Mouse (Mus musculus) embryonic facial prominence, embryonic 10.5 days (tissue): ENCODE results near the gene Ptafr. TPM values are rescaled to one million over a fixed set of nuclear protein-coding genes. Genes with fewer than 3 reads are reported as not detected.
"Not testable (repeated sequence)": the region's sequence is repeated elsewhere in the genome, so short reads cannot be mapped to it uniquely, and the experiment has no call there.

Experiments used
- DNase-seq: peaks from one replicate; pipeline ENCODE4 v3.0.0-alpha.2; 2017; ENCODE audit warnings: low spot score
- H3K27ac ChIP-seq: fragments of 300-500 bp; sonication (generic); replicated peaks from 2 replicates; pipeline ENCODE4 v1.5.1; 2016; ENCODE audit warnings: mild to moderate bottlenecking
- H3K27me3 ChIP-seq: fragments of 300-500 bp; sonication (generic); replicated peaks from 2 replicates; pipeline ENCODE4 v1.6.1; 2016; ENCODE audit warnings: low read depth, mild to moderate bottlenecking; ENCODE audit not compliant: poor library complexity, severe bottlenecking
- H3K36me3 ChIP-seq: fragments of 300-500 bp; sonication (generic); replicated peaks from 2 replicates; pipeline ENCODE4 v1.6.1; 2016; ENCODE audit warnings: mild to moderate bottlenecking, moderate library complexity
- H3K4me1 ChIP-seq: fragments of 300-500 bp; sonication (generic); 2 replicates; pipeline ENCODE4 v1.6.1; 2016
- H3K4me3 ChIP-seq: fragments of 300-500 bp; sonication (generic); 2 replicates; pipeline ENCODE4 v1.5.1; 2016; ENCODE audit warnings: mild to moderate bottlenecking, moderate library complexity
- H3K9me3 ChIP-seq: fragments of 300-500 bp; sonication (generic); 2 replicates; pipeline ENCODE4 v1.6.1; 2016; ENCODE audit warnings: mild to moderate bottlenecking
- WGBS: fragments of 180-500 bp; shearing (Covaris S2); methylation state at CpG from one replicate; pipeline ENCODE4 v1.1.7; 2016; 5-methylcytosine and 5-hydroxymethylcytosine counted together
- polyA plus RNA-seq: library from polyadenylated mRNA; unstranded; fragments of >200 nt; fragmentation: Nextera tagmentation; extraction: Ambion mirVana; gene quantifications from 2 replicates; pipeline ENCODE4 v1.2.1, GENCODE M21; 2016

The Ptafr gene
- polyA plus RNA-seq, 1 experiment from 2014 or later = 0.44 TPM

GRCm38 (mm10) chr4:132532981-132533916 lies 30.6 kb upstream of the Ptafr start, which contains the start of gene Atpif1:
Gene Atpif1 (minus strand): TSS chr4:132533659.
- peak; percentile 95 for DNase-seq
- no peaks in the 10 kb centered on the region for H3K9me3 ChIP-seq
- peak within 1 kb of the TSS; percentile 88 for H3K4me3 ChIP-seq
- H3K36me3 ChIP-seq = peaks cover 43% of the 10 kb centered on the region
- peak within 1 kb of the TSS; percentile 97 for H3K27ac ChIP-seq
- no peaks in the 10 kb centered on the region for H3K27me3 ChIP-seq
- WGBS = under 1% methylated on average over 63 of the region's 63 CpGs
- peaks cover 49% of the 10 kb centered on the region for H3K4me1 ChIP-seq

- WGBS = under 1% methylated on average over 60 of the region's 60 CpGs
- Histone ChIP-seq H3K27me3 (no peaks in the 10 kb centered on the region), H3K27ac (peak within 1 kb of the TSS; percentile 96), H3K4me1 (peaks cover 49% of the 10 kb centered on the region), H3K4me3 (peak within 1 kb of the TSS; percentile 100), H3K9me3 (no peaks in the 10 kb centered on the region), H3K36me3 (peaks cover 45% of the 10 kb centered on the region)
- DNase-seq = peak; percentile 95
These were observed 28.3 kb upstream of the Ptafr start, which contains the start of gene Dnajc8 for GRCm38 (mm10) chr4:132535406-132536121. Gene Dnajc8 (plus strand): TSS chr4:132535550.

- H3K4me3 ChIP-seq = no peak overlapping the region
- no peaks in the 10 kb centered on the region for H3K9me3 ChIP-seq
- H3K27ac ChIP-seq = no peak overlapping the region
- peaks cover 70% of the 10 kb centered on the region for H3K36me3 ChIP-seq
- WGBS = 95% methylated on average over 5 of the region's 5 CpGs
- peaks cover 23% of the 10 kb centered on the region for H3K4me1 ChIP-seq
- H3K27me3 ChIP-seq = no peaks in the 10 kb centered on the region
- no peak for DNase-seq
These were observed 24.4 kb upstream of the Ptafr start for GRCm38 (mm10) chr4:132539481-132539880.

GRCm38 (mm10) chr4:132541413-132541812 lies 22.5 kb upstream of the Ptafr start:
- no peaks in the 10 kb centered on the region for H3K9me3 ChIP-seq
- WGBS = 88% methylated on average over 4 of the region's 4 CpGs
- no peaks in the 10 kb centered on the region for H3K27me3 ChIP-seq
- H3K4me3 ChIP-seq = no peak overlapping the region
- H3K4me1 ChIP-seq = peaks cover 14% of the 10 kb centered on the region
- no peak overlapping the region for H3K27ac ChIP-seq
- peaks cover 89% of the 10 kb centered on the region for H3K36me3 ChIP-seq
- no peak for DNase-seq

- H3K4me3 ChIP-seq = no peak overlapping the region
- no peak overlapping the region for H3K27ac ChIP-seq
- H3K4me1 ChIP-seq = peaks cover 1% of the 10 kb centered on the region; the same call in 1 of the 2 replicates
- H3K36me3 ChIP-seq = peaks cover 97% of the 10 kb centered on the region
- no peak for DNase-seq
- 61% methylated on average over 1 of the region's 1 CpGs for WGBS
- H3K9me3 ChIP-seq = no peaks in the 10 kb centered on the region
- H3K27me3 ChIP-seq = no peaks in the 10 kb centered on the region
These were observed 21.1 kb upstream of the Ptafr start for GRCm38 (mm10) chr4:132542724-132543123.

GRCm38 (mm10) chr4:132545851-132546250 lies 18.0 kb upstream of the Ptafr start:
- peak; percentile 65 for DNase-seq
- Histone ChIP-seq H3K27ac (no peak overlapping the region), H3K36me3 (peaks cover 99% of the 10 kb centered on the region), H3K4me1 (no peaks in the 10 kb centered on the region), H3K4me3 (no peak overlapping the region), H3K9me3 (no peaks in the 10 kb centered on the region), H3K27me3 (no peaks in the 10 kb centered on the region)
- WGBS = 51% methylated on average over 8 of the region's 8 CpGs

GRCm38 (mm10) chr4:132554221-132554620 lies 9.6 kb upstream of the Ptafr start:
- no peaks in the 10 kb centered on the region for H3K4me1 ChIP-seq
- no peak overlapping the region for H3K27ac ChIP-seq
- no peak for DNase-seq
- H3K4me3 ChIP-seq = no peak overlapping the region
- WGBS = 77% methylated on average over 5 of the region's 5 CpGs
- H3K9me3 ChIP-seq = no peaks in the 10 kb centered on the region
- H3K27me3 ChIP-seq = no peaks in the 10 kb centered on the region
- H3K36me3 ChIP-seq = peaks cover 63% of the 10 kb centered on the region

GRCm38 (mm10) chr4:132554653-132555052 lies 9.2 kb upstream of the Ptafr start:
- WGBS = 84% methylated on average over 8 of the region's 8 CpGs
- no peaks in the 10 kb centered on the region for H3K27me3 ChIP-seq
- no peak overlapping the region for H3K4me3 ChIP-seq
- H3K36me3 ChIP-seq = peaks cover 59% of the 10 kb centered on the region
- H3K27ac ChIP-seq = no peak overlapping the region
- no peak for DNase-seq
- no peaks in the 10 kb centered on the region for H3K9me3 ChIP-seq
- H3K4me1 ChIP-seq = no peaks in the 10 kb centered on the region

GRCm38 (mm10) chr4:132555550-132555949 lies 8.3 kb upstream of the Ptafr start:
- peaks cover 50% of the 10 kb centered on the region for H3K36me3 ChIP-seq
- not testable (repeated sequence) for H3K27ac ChIP-seq, H3K4me1 ChIP-seq, H3K9me3 ChIP-seq, H3K4me3 ChIP-seq, DNase-seq, H3K27me3 ChIP-seq
- 91% methylated on average over 7 of the region's 7 CpGs for WGBS

- H3K27me3 ChIP-seq = no peaks in the 10 kb centered on the region
- no peaks in the 10 kb centered on the region for H3K9me3 ChIP-seq
- WGBS = 85% methylated on average over 3 of the region's 3 CpGs
- no peak for DNase-seq
- H3K27ac ChIP-seq = no peak overlapping the region
- no peaks in the 10 kb centered on the region for H3K36me3 ChIP-seq
- peaks cover 11% of the 10 kb centered on the region for H3K4me1 ChIP-seq
- no peak overlapping the region for H3K4me3 ChIP-seq
These were observed 606 bp upstream of the Ptafr start for GRCm38 (mm10) chr4:132563261-132563660.

- Histone ChIP-seq H3K9me3 (0 out of 2 replicates have a peak, but pooled peaks cover 3% of the 10 kb centered on the region), H3K4me1 (peaks cover 11% of the 10 kb centered on the region), H3K36me3 (no peaks in the 10 kb centered on the region), H3K4me3 (no peak overlapping the region), H3K27ac (no peak overlapping the region; the same call in 1 of the 2 replicates), H3K27me3 (no peaks in the 10 kb centered on the region)
- WGBS = 74% methylated on average over 12 of the region's 12 CpGs
- DNase-seq = no peak
These were observed 1.4 kb downstream of the Ptafr start for GRCm38 (mm10) chr4:132565089-132565747.

- DNase-seq = no peak
- Histone ChIP-seq H3K36me3 (no peaks in the 10 kb centered on the region), H3K9me3 (0 out of 2 replicates have a peak, but pooled peaks cover 3% of the 10 kb centered on the region), H3K4me1 (peaks cover 19% of the 10 kb centered on the region), H3K27ac (no peak overlapping the region), H3K27me3 (no peaks in the 10 kb centered on the region), H3K4me3 (no peak overlapping the region)
- WGBS = 75% methylated on average over 9 of the region's 9 CpGs
These were observed 3.5 kb downstream of the Ptafr start for GRCm38 (mm10) chr4:132567361-132567779.
